Mouse (Mus musculus) limb, embryonic 12.5 days (tissue): ENCODE measurements around the gene Gpa33. TPM values are rescaled to one million over a fixed set of nuclear protein-coding genes. Genes with fewer than 3 reads are reported as not detected.

Source experiments
- ATAC-seq: fragments of 200-750 bp; cut with Nextera tagmentation; 2 replicates; pipeline ENCODE4 v1.8.0; 2017; ENCODE audit warnings: low read depth, moderate TSS enrichment; ENCODE audit not compliant: insufficient number of reproducible peaks, insufficient read depth, low FRiP score, low TSS enrichment
- H3K27ac ChIP-seq: fragments of 300-500 bp; sonication (generic); 2 replicates; pipeline ENCODE4 v1.5.1; 2016; ENCODE audit warnings: mild to moderate bottlenecking, moderate library complexity
- H3K27me3 ChIP-seq: fragments of 300-500 bp; sonication (generic); 2 replicates; pipeline ENCODE4 v1.6.1; 2016; ENCODE audit warnings: mild to moderate bottlenecking, moderate library complexity
- H3K36me3 ChIP-seq: fragments of 300-500 bp; sonication (generic); 2 replicates; pipeline ENCODE4 v1.6.1; 2016; ENCODE audit warnings: mild to moderate bottlenecking, moderate library complexity
- H3K4me1 ChIP-seq: fragments of 300-500 bp; sonication (generic); replicated peaks from 2 replicates; pipeline ENCODE4 v1.6.1; 2016
- H3K4me2 ChIP-seq: fragments of 300-500 bp; sonication (generic); 2 replicates; pipeline ENCODE4 v1.6.1; 2016; ENCODE audit warnings: mild to moderate bottlenecking, moderate library complexity
- H3K4me3 ChIP-seq: fragments of 300-500 bp; sonication (generic); replicated peaks from 2 replicates; pipeline ENCODE4 v1.5.1; 2016; ENCODE audit warnings: mild to moderate bottlenecking
- H3K9ac ChIP-seq: fragments of 300-500 bp; sonication (generic); replicated peaks from 2 replicates; pipeline ENCODE4 v1.6.1; 2016; ENCODE audit warnings: mild to moderate bottlenecking, moderate library complexity
- H3K9me3 ChIP-seq: fragments of 300-500 bp; sonication (generic); 2 replicates; pipeline ENCODE4 v1.6.1; 2016; ENCODE audit warnings: mild to moderate bottlenecking, moderate library complexity
- WGBS: fragments of 180-500 bp; shearing (Covaris S2); methylation state at CpG from one replicate; pipeline ENCODE4 v1.1.7; 2016; 5-methylcytosine and 5-hydroxymethylcytosine counted together
- polyA plus RNA-seq: library from polyadenylated mRNA; unstranded; fragments of >200 nt; fragmentation: Nextera tagmentation; extraction: Ambion mirVana; gene quantifications from 2 replicates; pipeline ENCODE4 v1.2.1, GENCODE M21; 2016

The Gpa33 gene
- polyA plus RNA-seq, 1 experiment from 2014 or later, result 0.33 TPM

DNA sequence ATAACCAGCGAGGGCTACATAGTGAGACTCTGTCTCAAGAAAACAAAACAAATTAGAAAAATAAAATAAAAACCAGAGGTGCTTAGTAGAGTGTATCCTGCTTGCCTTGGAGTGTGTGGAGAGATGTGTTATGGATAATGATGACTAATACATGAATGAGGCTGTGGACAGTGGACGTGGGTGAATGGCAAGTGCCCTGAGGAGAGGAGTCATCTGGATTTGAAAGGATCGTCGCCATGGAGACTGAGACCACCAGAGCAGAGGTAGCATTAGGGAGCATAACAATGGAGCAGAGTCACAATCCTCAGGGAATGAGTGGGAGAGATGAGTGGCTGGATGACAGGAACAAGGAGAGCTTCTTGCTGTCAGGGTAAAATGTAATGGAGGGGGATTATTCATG is 59.8 kb downstream of the Gpa33 start:
- H3K27ac ChIP-seq, result no peak overlapping the region
- WGBS, result 85% methylated on average over 4 of the region's 4 CpGs

GRCm38 (mm10) chr1:166204171-166204570 is 74.1 kb downstream of the Gpa33 start:
- no peaks in the 10 kb centered on the region for H3K4me1 ChIP-seq
- H3K27ac ChIP-seq, result no peak overlapping the region
- H3K4me2 ChIP-seq, result no peak overlapping the region
- no peak overlapping the region for H3K4me3 ChIP-seq
- 53% methylated on average over 5 of the region's 5 CpGs for WGBS
- H3K36me3 ChIP-seq, result no peaks in the 10 kb centered on the region
- no peak for ATAC-seq
- no peaks in the 10 kb centered on the region for H3K9me3 ChIP-seq
- H3K27me3 ChIP-seq, result no peaks in the 10 kb centered on the region
- H3K9ac ChIP-seq, result no peak overlapping the region

More for the DNA sequence above, 59.8 kb downstream of the Gpa33 start:
- Histone ChIP-seq H3K9ac (no peak overlapping the region), H3K36me3 (no peaks in the 10 kb centered on the region), H3K4me3 (no peak overlapping the region), H3K4me2 (no peak overlapping the region), H3K27me3 (no peaks in the 10 kb centered on the region), H3K4me1 (peaks cover 7% of the 10 kb centered on the region; the same call in 1 of the 2 replicates), H3K9me3 (no peaks in the 10 kb centered on the region)
- ATAC-seq, result no peak

DNA sequence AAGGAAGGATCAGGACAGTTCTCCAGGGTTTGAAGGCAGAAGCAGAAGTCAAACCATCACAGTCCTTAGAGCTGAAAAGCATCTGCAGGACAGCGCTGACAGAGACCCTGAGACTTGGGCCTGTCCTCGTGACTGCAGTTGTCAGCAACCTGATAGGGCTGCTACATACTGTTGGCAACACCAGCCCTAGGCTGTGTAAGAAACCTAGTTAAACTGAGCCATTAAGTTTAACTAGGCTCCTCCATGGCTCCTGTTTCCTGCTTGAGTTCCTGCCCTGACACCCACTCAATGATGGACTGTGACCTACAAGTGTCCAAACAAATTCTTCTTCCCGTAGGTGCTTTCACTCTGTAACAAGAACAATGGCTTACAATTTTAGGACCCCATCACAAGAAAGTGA is 75.1 kb downstream of the Gpa33 start:
- H3K4me1 ChIP-seq, result no peaks in the 10 kb centered on the region
- H3K4me2 ChIP-seq, result no peak overlapping the region
- ATAC-seq, result no peak
- H3K27ac ChIP-seq, result no peak overlapping the region
- no peaks in the 10 kb centered on the region for H3K27me3 ChIP-seq
- H3K36me3 ChIP-seq, result no peaks in the 10 kb centered on the region
- no peak overlapping the region for H3K4me3 ChIP-seq
- WGBS, result 56% methylated on average over 3 of the region's 3 CpGs
- no peak overlapping the region for H3K9ac ChIP-seq
- H3K9me3 ChIP-seq, result no peaks in the 10 kb centered on the region

DNA sequence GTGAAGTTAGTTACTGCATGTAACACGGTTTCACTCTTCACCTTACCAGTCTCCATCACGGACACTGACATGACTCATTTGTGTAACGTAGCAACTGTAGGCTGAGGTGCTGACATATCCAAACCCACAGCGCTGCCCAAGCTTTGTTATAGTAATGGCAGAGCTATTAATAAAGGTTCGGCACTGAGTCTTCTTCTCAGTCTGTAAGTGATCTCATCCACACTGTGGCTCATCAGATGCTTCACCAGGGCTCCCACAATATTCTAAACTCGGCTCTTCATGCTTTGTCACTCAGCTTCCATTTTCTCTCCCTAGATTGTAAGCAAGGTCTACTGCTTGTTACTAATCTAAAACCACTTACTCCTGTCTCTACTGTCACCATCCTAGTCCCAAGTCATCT is 79.3 kb downstream of the Gpa33 start:
- no peak overlapping the region for H3K27ac ChIP-seq
- H3K4me2 ChIP-seq, result no peak overlapping the region
- H3K4me3 ChIP-seq, result no peak overlapping the region
- H3K9ac ChIP-seq, result no peak overlapping the region
- no peak for ATAC-seq
- H3K36me3 ChIP-seq, result no peaks in the 10 kb centered on the region
- no peaks in the 10 kb centered on the region for H3K9me3 ChIP-seq
- no peaks in the 10 kb centered on the region for H3K4me1 ChIP-seq
- 89% methylated on average over 6 of the region's 6 CpGs for WGBS
- no peaks in the 10 kb centered on the region for H3K27me3 ChIP-seq

DNA sequence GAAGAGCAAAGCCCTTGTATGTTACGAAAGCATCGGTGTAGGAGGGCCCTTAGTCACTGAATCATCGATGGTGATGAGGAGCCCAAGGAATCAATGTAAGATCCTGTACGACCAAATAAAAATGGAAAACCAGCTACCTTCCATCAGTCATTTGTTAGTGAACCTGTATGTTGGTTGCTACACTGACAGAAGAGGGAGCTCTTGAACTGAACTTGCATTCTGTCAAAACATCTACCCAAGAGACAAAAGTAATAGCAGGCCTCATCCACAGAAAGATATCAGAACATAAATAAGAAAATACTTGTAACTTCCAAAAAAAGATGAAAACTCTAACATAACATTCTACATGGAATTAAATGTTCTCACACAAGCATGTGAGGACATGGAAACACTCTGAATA is 84.1 kb downstream of the Gpa33 start:
- no peak overlapping the region for H3K4me3 ChIP-seq
- no peak for ATAC-seq
- no peak overlapping the region for H3K27ac ChIP-seq
- 82% methylated on average over 4 of the region's 4 CpGs for WGBS
- H3K9ac ChIP-seq, result no peak overlapping the region
- H3K9me3 ChIP-seq, result no peaks in the 10 kb centered on the region
- no peaks in the 10 kb centered on the region for H3K4me1 ChIP-seq
- no peaks in the 10 kb centered on the region for H3K27me3 ChIP-seq
- H3K4me2 ChIP-seq, result no peak overlapping the region
- no peaks in the 10 kb centered on the region for H3K36me3 ChIP-seq

Other genes with a start within 250 kb of the Gpa33 start
- 17.0 and 18.5 TPM in 2 replicates for gene Pou2f1, start 127.6 kb upstream of the Gpa33 start, polyA plus RNA-seq
- gene Dusp27, start 2.3 kb upstream of the Gpa33 start, polyA plus RNA-seq, result 4.7 and 5.4 TPM in 2 replicates
- gene Mael, start 108.5 kb downstream of the Gpa33 start, polyA plus RNA-seq, result 0.14 TPM in 1 of 2 replicates, not detected in the other
- 0.23 and 0.29 TPM in 2 replicates for gene Ildr2, start 123.9 kb downstream of the Gpa33 start, polyA plus RNA-seq
- gene Tada1, start 248.9 kb downstream of the Gpa33 start, polyA plus RNA-seq, result 60.3 and 60.7 TPM in 2 replicates